Mouse (Mus musculus): ENCODE measurements around the gene Trim39.

GRCm38 (mm10) chr17:36270956-36271585 is 976 bp downstream of the Trim39 start:
- TF ChIP-seq CTCF (IDR thresholded peaks at IDR 0.05; ENCODE audit: borderline replicate concordance, control insufficient read depth, extremely low read depth, insufficient read depth, low read length, poor library complexity) = peak; percentile 46; the same call in 1 of the 2 replicates
- TF ChIP-seq POLR2A (IDR thresholded peaks at IDR 0.05; ENCODE audit: control insufficient read depth, extremely low read depth, insufficient read depth, low read length, poor library complexity) = peak; percentile 92

All from thymus, adult 2 months (tissue).